Mouse (Mus musculus): ENCODE measurements around the gene Nadsyn1.
A peak's percentile ranks its signal among the peaks of the same experiment; 100 is the strongest.

GRCm38 (mm10) chr7:143793121-143793520, 29.5 kb downstream of the Nadsyn1 start:
- TF ChIP-seq CTCF (IDR thresholded peaks at IDR 0.05; ENCODE audit: extremely low read depth, insufficient read depth, insufficient read length, insufficient replicate concordance) (peak; percentile 45; the same call in 1 of the 2 replicates), POLR2A (IDR thresholded peaks at IDR 0.05; ENCODE audit: low read depth, low read length) (no peak)
